Mouse (Mus musculus) forebrain, embryonic 15.5 days (tissue): Measurements from ENCODE around the gene Tgif1. TPM values are rescaled to one million over a fixed set of nuclear protein-coding genes. Genes with fewer than 3 reads are reported as not detected.

ENCODE experiments used
- ATAC-seq: fragments of 200-750 bp; cut with Nextera tagmentation; replicated peaks from 2 replicates; pipeline ENCODE4 v1.8.0; 2017; ENCODE audit warnings: mild to moderate bottlenecking, moderate TSS enrichment, moderate library complexity
- H3K27ac ChIP-seq: fragments of 300-500 bp; sonication (generic); replicated peaks from 2 replicates; pipeline ENCODE4 v1.5.1; 2015; ENCODE audit warnings: mild to moderate bottlenecking, inconsistent platforms
- H3K27me3 ChIP-seq: fragments of 300-500 bp; sonication (generic); 2 replicates; pipeline ENCODE4 v1.6.1; 2015; ENCODE audit warnings: inconsistent platforms
- H3K36me3 ChIP-seq: fragments of 300-500 bp; sonication (generic); 2 replicates; pipeline ENCODE4 v1.6.1; 2015; ENCODE audit warnings: mild to moderate bottlenecking, inconsistent platforms
- H3K4me1 ChIP-seq: fragments of 300-500 bp; sonication (generic); 2 replicates; pipeline ENCODE4 v1.6.1; 2015; ENCODE audit warnings: inconsistent platforms
- H3K4me2 ChIP-seq: fragments of 300-500 bp; sonication (generic); replicated peaks from 2 replicates; pipeline ENCODE4 v1.6.1; 2015; ENCODE audit warnings: mild to moderate bottlenecking, inconsistent platforms
- H3K4me3 ChIP-seq: fragments of 300-500 bp; sonication (generic); 2 replicates; pipeline ENCODE4 v1.5.1; 2015; ENCODE audit warnings: mild to moderate bottlenecking, inconsistent platforms
- H3K9ac ChIP-seq: fragments of 300-500 bp; sonication (generic); replicated peaks from 2 replicates; pipeline ENCODE4 v1.6.1; 2015; ENCODE audit warnings: mild to moderate bottlenecking, inconsistent platforms
- H3K9me3 ChIP-seq: fragments of 300-500 bp; sonication (generic); 2 replicates; pipeline ENCODE4 v1.6.1; 2016; ENCODE audit warnings: inconsistent platforms
- WGBS: fragments of 180-500 bp; shearing (Covaris S2); methylation state at CpG from one replicate; pipeline ENCODE4 v1.1.7; 2015; ENCODE audit warnings: mixed read lengths; 5-methylcytosine and 5-hydroxymethylcytosine counted together
- polyA plus RNA-seq: library from polyadenylated mRNA; unstranded; fragments of >200 nt; fragmentation: Nextera tagmentation; extraction: Ambion mirVana; gene quantifications from 2 replicates; pipeline ENCODE4 v1.2.1, GENCODE M21; 2015

Tgif1 gene
- polyA plus RNA-seq, 1 experiment from 2014 or later: 12.4 TPM

DNA sequence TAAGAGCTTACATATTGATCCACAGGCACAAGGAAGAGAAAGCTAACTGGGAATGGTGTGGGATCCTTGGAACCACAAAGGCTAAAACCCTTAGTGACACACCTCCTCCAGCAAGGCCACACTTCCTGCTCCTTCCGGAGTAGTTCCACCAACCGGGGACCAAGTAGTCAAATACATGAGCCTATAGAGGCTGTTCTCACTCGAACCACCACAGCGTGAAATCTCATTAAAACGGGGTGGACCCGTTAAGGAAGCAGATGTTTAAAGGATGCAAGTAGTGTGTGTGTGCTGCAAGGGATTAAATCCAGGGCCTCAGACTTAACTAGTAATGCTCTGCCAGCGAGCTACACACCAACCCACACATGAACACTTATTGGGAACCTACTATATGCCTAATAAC is 27.8 kb upstream of the Tgif1 start:
- Histone ChIP-seq H3K27me3 (no peaks in the 10 kb centered on the region), H3K36me3 (no peaks in the 10 kb centered on the region), H3K4me2 (no peak overlapping the region), H3K27ac (no peak overlapping the region), H3K9me3 (no peaks in the 10 kb centered on the region), H3K4me3 (no peak overlapping the region), H3K9ac (no peak overlapping the region), H3K4me1 (no peaks in the 10 kb centered on the region)
- no peak for ATAC-seq
- WGBS: 22% methylated on average over 7 of the region's 7 CpGs

GRCm38 (mm10) chr17:70878237-70878636 is 24.9 kb upstream of the Tgif1 start:
- no peaks in the 10 kb centered on the region for H3K9me3 ChIP-seq
- no peak overlapping the region for H3K4me2 ChIP-seq
- no peak for ATAC-seq
- no peaks in the 10 kb centered on the region for H3K27me3 ChIP-seq
- H3K27ac ChIP-seq: no peak overlapping the region
- no peaks in the 10 kb centered on the region for H3K36me3 ChIP-seq
- H3K9ac ChIP-seq: no peak overlapping the region
- no peak overlapping the region for H3K4me3 ChIP-seq
- H3K4me1 ChIP-seq: peaks cover 5% of the 10 kb centered on the region; the same call in 1 of the 2 replicates

- Histone ChIP-seq H3K4me2 (peak overlapping the region; percentile 46), H3K9ac (0 out of 2 replicates have a peak overlapping the region, but pooled peaks have one; percentile 11), H3K27ac (no peak overlapping the region), H3K4me1 (peaks cover 16% of the 10 kb centered on the region), H3K4me3 (peak overlapping the region; percentile 32), H3K27me3 (no peaks in the 10 kb centered on the region), H3K36me3 (no peaks in the 10 kb centered on the region), H3K9me3 (no peaks in the 10 kb centered on the region)
- 27% methylated on average over 7 of the region's 7 CpGs for WGBS
- peak; percentile 27 for ATAC-seq
Observed at GRCm38 (mm10) chr17:70873778-70874124, 20.4 kb upstream of the Tgif1 start.

- H3K4me3 ChIP-seq: peak overlapping the region; percentile 32
- peak overlapping the region; percentile 23 for H3K9ac ChIP-seq
- no peaks in the 10 kb centered on the region for H3K27me3 ChIP-seq
- peak; percentile 54 for ATAC-seq
- H3K4me2 ChIP-seq: peak overlapping the region; percentile 46
- H3K27ac ChIP-seq: no peak overlapping the region
- no peaks in the 10 kb centered on the region for H3K9me3 ChIP-seq
- H3K36me3 ChIP-seq: no peaks in the 10 kb centered on the region
- WGBS: 6% methylated on average over 21 of the region's 21 CpGs
- H3K4me1 ChIP-seq: peaks cover 16% of the 10 kb centered on the region
Observed at GRCm38 (mm10) chr17:70872936-70873777, 19.8 kb upstream of the Tgif1 start.

DNA sequence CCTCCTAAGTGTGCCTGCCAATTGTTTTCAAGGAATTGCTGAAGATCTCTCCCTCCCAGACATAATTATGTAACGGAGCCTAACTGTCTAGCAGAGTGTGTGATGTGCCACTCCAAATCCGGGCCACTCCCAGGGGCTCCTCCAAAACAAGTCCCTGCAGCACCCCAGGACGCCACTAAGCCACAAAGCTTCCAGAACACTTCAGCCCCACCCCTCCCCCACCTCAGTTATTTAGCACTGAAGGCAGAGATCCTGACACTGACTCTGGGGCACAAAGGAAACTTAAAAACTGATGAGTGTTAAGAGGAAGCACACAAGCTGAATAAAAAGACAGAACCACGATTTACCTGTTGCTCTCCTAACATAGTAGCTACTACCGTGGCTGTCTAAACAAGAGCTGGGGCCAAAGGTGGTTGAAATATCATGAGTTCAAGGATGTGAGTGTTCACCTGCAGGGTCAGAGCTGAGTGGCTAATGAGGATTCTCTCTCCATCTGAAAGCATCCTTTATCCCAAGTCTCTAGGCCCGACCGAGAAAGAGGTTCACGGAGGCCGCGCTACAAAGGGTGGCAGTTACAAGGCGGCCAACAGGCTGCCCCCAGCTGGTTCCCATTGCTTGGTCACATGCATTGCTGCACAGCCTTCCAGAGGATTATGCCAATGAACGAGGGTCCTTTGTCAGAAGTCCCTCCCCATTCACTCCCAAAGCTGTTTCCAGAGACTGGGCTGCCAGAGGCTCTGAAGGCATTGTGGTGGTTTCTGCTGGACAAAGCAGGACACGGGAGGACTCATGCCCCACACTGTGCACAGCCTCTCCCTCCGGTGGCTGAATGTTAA is 19.0 kb upstream of the Tgif1 start:
- peak; percentile 87 for ATAC-seq
- Histone ChIP-seq H3K36me3 (no peaks in the 10 kb centered on the region), H3K4me2 (peak overlapping the region; percentile 46), H3K27me3 (no peaks in the 10 kb centered on the region), H3K4me1 (peaks cover 16% of the 10 kb centered on the region), H3K9ac (peak overlapping the region; percentile 23; the same call in 1 of the 2 replicates), H3K9me3 (no peaks in the 10 kb centered on the region), H3K4me3 (peak overlapping the region; percentile 32; the same call in 1 of the 2 replicates), H3K27ac (no peak overlapping the region)
- 3% methylated on average over 14 of the region's 14 CpGs for WGBS

GRCm38 (mm10) chr17:70871676-70872075 is 18.3 kb upstream of the Tgif1 start:
- H3K27me3 ChIP-seq: no peaks in the 10 kb centered on the region
- no peak for ATAC-seq
- no peaks in the 10 kb centered on the region for H3K36me3 ChIP-seq
- H3K27ac ChIP-seq: no peak overlapping the region
- WGBS: 50% methylated on average over 5 of the region's 5 CpGs
- H3K4me3 ChIP-seq: no peak overlapping the region
- H3K4me1 ChIP-seq: peaks cover 16% of the 10 kb centered on the region
- no peak overlapping the region for H3K4me2 ChIP-seq
- H3K9ac ChIP-seq: no peak overlapping the region
- no peaks in the 10 kb centered on the region for H3K9me3 ChIP-seq

GRCm38 (mm10) chr17:70870581-70870980 is 17.2 kb upstream of the Tgif1 start:
- Histone ChIP-seq H3K4me1 (peaks cover 16% of the 10 kb centered on the region), H3K27ac (no peak overlapping the region), H3K36me3 (no peaks in the 10 kb centered on the region), H3K9ac (no peak overlapping the region), H3K9me3 (no peaks in the 10 kb centered on the region), H3K27me3 (no peaks in the 10 kb centered on the region), H3K4me2 (no peak overlapping the region), H3K4me3 (no peak overlapping the region)
- ATAC-seq: no peak
- WGBS: 93% methylated on average over 4 of the region's 4 CpGs

DNA sequence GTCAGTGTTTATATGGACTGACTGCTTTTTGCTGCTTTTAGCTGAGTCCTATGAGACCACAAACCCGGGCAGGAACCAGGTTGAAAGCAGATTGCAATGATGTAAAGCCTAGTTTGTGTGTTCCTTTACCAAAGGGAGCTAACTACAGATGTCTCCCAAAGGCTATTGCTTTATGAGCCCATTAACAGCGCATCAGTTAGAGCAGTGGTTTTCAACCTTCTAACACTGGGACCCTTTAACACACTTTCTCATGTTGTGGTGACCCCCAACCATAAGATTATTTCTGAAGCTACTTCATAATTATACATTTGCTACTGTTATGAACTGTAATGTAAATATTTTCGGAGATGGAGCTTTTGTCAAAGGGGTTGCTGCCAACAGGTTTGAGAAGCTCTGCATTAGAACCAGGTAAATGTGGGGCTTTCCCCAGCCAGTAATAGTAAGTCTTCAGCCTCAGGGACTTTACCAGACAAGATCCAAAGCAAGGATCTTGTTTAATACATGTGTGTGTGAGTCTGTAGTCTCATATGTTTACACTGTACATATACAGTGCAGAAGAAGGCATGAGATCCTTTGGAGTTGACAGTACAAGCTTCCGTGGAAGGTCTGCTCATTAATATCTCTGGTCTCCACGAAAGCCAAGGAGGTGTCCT is 15.4 kb upstream of the Tgif1 start:
- H3K4me3 ChIP-seq: no peak overlapping the region
- no peak for ATAC-seq
- H3K9me3 ChIP-seq: no peaks in the 10 kb centered on the region
- peaks cover 15% of the 10 kb centered on the region for H3K4me1 ChIP-seq
- H3K4me2 ChIP-seq: no peak overlapping the region
- 94% methylated on average over 5 of the region's 5 CpGs for WGBS
- H3K27me3 ChIP-seq: no peaks in the 10 kb centered on the region
- no peak overlapping the region for H3K9ac ChIP-seq
- no peaks in the 10 kb centered on the region for H3K36me3 ChIP-seq
- no peak overlapping the region for H3K27ac ChIP-seq

GRCm38 (mm10) chr17:70866538-70867114 is 13.3 kb upstream of the Tgif1 start:
- WGBS: 87% methylated on average over 6 of the region's 6 CpGs
- Histone ChIP-seq H3K9me3 (no peaks in the 10 kb centered on the region), H3K36me3 (no peaks in the 10 kb centered on the region), H3K27ac (no peak overlapping the region), H3K4me1 (no peaks in the 10 kb centered on the region), H3K9ac (no peak overlapping the region), H3K27me3 (no peaks in the 10 kb centered on the region), H3K4me2 (no peak overlapping the region), H3K4me3 (no peak overlapping the region)
- ATAC-seq: no peak

DNA sequence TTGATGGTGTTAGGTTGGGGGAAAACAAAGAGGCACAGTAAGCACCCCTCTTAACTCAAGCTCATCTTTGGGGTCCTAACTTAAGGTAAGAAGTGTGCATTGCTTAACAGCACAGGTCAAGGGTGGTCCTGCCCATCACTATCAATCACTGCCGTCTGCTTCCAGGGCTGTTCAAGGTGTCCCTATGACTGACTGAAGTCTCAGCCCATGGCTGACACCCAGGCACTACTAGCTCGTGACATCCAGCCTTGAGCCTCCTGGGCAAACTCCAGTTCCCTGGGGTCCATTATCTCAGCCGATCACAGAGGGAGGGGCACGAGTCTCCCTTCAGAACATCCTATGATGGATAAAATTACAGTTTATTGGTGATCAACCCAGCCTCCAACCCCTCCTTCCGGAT is 12.7 kb upstream of the Tgif1 start:
- H3K9ac ChIP-seq: no peak overlapping the region
- no peaks in the 10 kb centered on the region for H3K27me3 ChIP-seq
- H3K4me2 ChIP-seq: no peak overlapping the region
- no peaks in the 10 kb centered on the region for H3K4me1 ChIP-seq
- WGBS: 92% methylated on average over 5 of the region's 5 CpGs
- no peaks in the 10 kb centered on the region for H3K9me3 ChIP-seq
- no peaks in the 10 kb centered on the region for H3K36me3 ChIP-seq
- no peak overlapping the region for H3K4me3 ChIP-seq
- no peak for ATAC-seq
- no peak overlapping the region for H3K27ac ChIP-seq

- WGBS: 85% methylated on average over 10 of the region's 10 CpGs
- H3K9me3 ChIP-seq: no peaks in the 10 kb centered on the region
- no peak overlapping the region for H3K4me3 ChIP-seq
- H3K27ac ChIP-seq: no peak overlapping the region
- no peak overlapping the region for H3K4me2 ChIP-seq
- no peaks in the 10 kb centered on the region for H3K27me3 ChIP-seq
- no peak overlapping the region for H3K9ac ChIP-seq
- H3K36me3 ChIP-seq: no peaks in the 10 kb centered on the region
- H3K4me1 ChIP-seq: no peaks in the 10 kb centered on the region
- no peak for ATAC-seq
Observed at GRCm38 (mm10) chr17:70865060-70865604, 11.8 kb upstream of the Tgif1 start.
